Comparison of ENCODE assay signal across 8 mouse cellular contexts in genomic region chr19:44887679-44888235, GRCm38 (mm10). TPM values are rescaled to one million over a fixed set of nuclear protein-coding genes. Genes with fewer than 3 reads are reported as not detected.
DNase-seq lines count a peak whose midpoint lies in the region; ATAC-seq and TF ChIP-seq lines count a peak whose summit lies in the region.

No protein-coding gene starts in this region.

- H3K36me3 ChIP-seq in forebrain, embryonic 10.5 days (replicated peaks): no peaks in the 10 kb centered on the region
- H3K36me3 ChIP-seq in forebrain, embryonic 15.5 days: no peaks in the 10 kb centered on the region
- H3K36me3 ChIP-seq in embryonic facial prominence, embryonic 10.5 days (replicated peaks): no peaks in the 10 kb centered on the region
- no peaks in the 10 kb centered on the region for H3K36me3 ChIP-seq in liver, postnatal 0 days (replicated peaks; ENCODE audit: insufficient read depth, low read length)

- no peak overlapping the region for H3K4me3 ChIP-seq in forebrain, embryonic 10.5 days
- no peak overlapping the region for H3K4me3 ChIP-seq in forebrain, embryonic 15.5 days
- H3K4me3 ChIP-seq in embryonic facial prominence, embryonic 10.5 days: no peak overlapping the region
- no peak overlapping the region for H3K4me3 ChIP-seq in liver, postnatal 0 days (ENCODE audit: low read depth, low read length)

- H3K27ac ChIP-seq in forebrain, embryonic 10.5 days: no peak overlapping the region
- H3K27ac ChIP-seq in forebrain, embryonic 15.5 days (replicated peaks): no peak overlapping the region
- H3K27ac ChIP-seq in embryonic facial prominence, embryonic 10.5 days (replicated peaks): no peak overlapping the region
- no peak overlapping the region for H3K27ac ChIP-seq in liver, postnatal 0 days (ENCODE audit: low read depth)

- WGBS in forebrain, embryonic 10.5 days: 20% methylated on average over 7 of the region's 7 CpGs
- WGBS in forebrain, embryonic 15.5 days: 15% methylated on average over 7 of the region's 7 CpGs
- WGBS in embryonic facial prominence, embryonic 10.5 days: 19% methylated on average over 7 of the region's 7 CpGs
- WGBS in liver, postnatal 0 days (ENCODE audit: insufficient replicate concordance): 25% methylated on average over 7 of the region's 7 CpGs

- no peak for ATAC-seq in forebrain, embryonic 15.5 days (replicated peaks)
- peak; percentile 50; the same call in 1 of the 2 replicates for ATAC-seq in liver, postnatal 0 days

- DNase-seq in forebrain, embryonic 10.5 days (ENCODE audit: extremely low spot score, low spot score): peak; percentile 73
- peak; percentile 52 for DNase-seq in 3T3-L1 (ENCODE audit: low read depth, low spot score)
- DNase-seq in adrenal gland, postnatal 10 days: peak; percentile 87
- DNase-seq in embryonic facial prominence, embryonic 10.5 days (ENCODE audit: low spot score): peak; percentile 85
- peak; percentile 59 to 81 for DNase-seq in kidney, adult 8-10 months
- DNase-seq in liver, postnatal 0 days: peak; percentile 77
- DNase-seq in right cerebral cortex, postnatal 14 days: peak; percentile 67

- H3K4me1 ChIP-seq in forebrain, embryonic 10.5 days: peaks cover 71% of the 10 kb centered on the region
- H3K4me1 ChIP-seq in forebrain, embryonic 15.5 days: peaks cover 11% of the 10 kb centered on the region
- H3K4me1 ChIP-seq in embryonic facial prominence, embryonic 10.5 days: peaks cover 62% of the 10 kb centered on the region
- no peaks in the 10 kb centered on the region for H3K4me1 ChIP-seq in liver, postnatal 0 days (ENCODE audit: insufficient read depth)

- peak; percentile 92 for TF ChIP-seq CTCF in liver, postnatal 0 days (IDR thresholded peaks at IDR 0.05; ENCODE audit: low read depth)

- H3K4me2 ChIP-seq in forebrain, embryonic 15.5 days (replicated peaks): no peak overlapping the region
- H3K4me2 ChIP-seq in liver, postnatal 0 days (ENCODE audit: low read depth, low read length): no peak overlapping the region

- no peak overlapping the region for H3K9ac ChIP-seq in forebrain, embryonic 15.5 days (replicated peaks)
- H3K9ac ChIP-seq in liver, postnatal 0 days (replicated peaks): no peak overlapping the region

- peaks cover 98% of the 10 kb centered on the region for H3K27me3 ChIP-seq in forebrain, embryonic 10.5 days (ENCODE audit: poor library complexity, severe bottlenecking)
- H3K27me3 ChIP-seq in forebrain, embryonic 15.5 days: peaks cover 80% of the 10 kb centered on the region
- peaks cover 95% of the 10 kb centered on the region for H3K27me3 ChIP-seq in embryonic facial prominence, embryonic 10.5 days (replicated peaks; ENCODE audit: low read depth, poor library complexity, severe bottlenecking)
- peaks cover 43% of the 10 kb centered on the region for H3K27me3 ChIP-seq in liver, postnatal 0 days (ENCODE audit: insufficient read depth, low read length)

- TF ChIP-seq EP300 in liver, postnatal 0 days (IDR thresholded peaks at IDR 0.05; ENCODE audit: low read depth): no peak

- no peaks in the 10 kb centered on the region for H3K9me3 ChIP-seq in forebrain, embryonic 10.5 days
- H3K9me3 ChIP-seq in forebrain, embryonic 15.5 days: no peaks in the 10 kb centered on the region
- H3K9me3 ChIP-seq in embryonic facial prominence, embryonic 10.5 days: no peaks in the 10 kb centered on the region
- H3K9me3 ChIP-seq in liver, postnatal 0 days (ENCODE audit: low read length): no peaks in the 10 kb centered on the region

RNA-seq across cellular contexts. Expression of gene Slf2, which starts 43.2 kb away (rescaled TPM):
- 53.9 and 54.1 TPM in 2 replicates for polyA plus RNA-seq in forebrain, embryonic 10.5 days (2016; fragmentation: Nextera tagmentation; extraction: Ambion mirVana)
- polyA plus RNA-seq in forebrain, embryonic 15.5 days (2015; fragmentation: Nextera tagmentation; extraction: Ambion mirVana): 30.0 and 32.3 TPM in 2 replicates
- 10 to 100 TPM; 22.6 to 31.5 TPM for total RNA-seq in adrenal gland, postnatal 10 days (2021)
- polyA plus RNA-seq in embryonic facial prominence, embryonic 10.5 days (2016; fragmentation: Nextera tagmentation; extraction: Ambion mirVana): 56.3 and 57.8 TPM in 2 replicates
- 6.5 and 7.5 TPM in 2 replicates for polyA plus RNA-seq in liver, postnatal 0 days (2015; fragmentation: Nextera tagmentation; extraction: Ambion mirVana)
